Mouse (Mus musculus) heart, postnatal 10 days (tissue): ENCODE results near the gene Olfr645. TPM values are rescaled to one million over a fixed set of nuclear protein-coding genes. Genes with fewer than 3 reads are reported as not detected.

Source experiments
- DNase-seq, 2 experiments: peaks; one replicate each; pipeline ENCODE4 v3.0.0; 2021
- intact Hi-C: fragments of 180-260 bp; cut with DNase I; formaldehyde crosslinking; loops from one replicate; pipeline ENCODE4 v1.15.1; 2025
- total RNA-seq, 2 experiments: library from RNA; stranded (reverse); gene quantifications; 2 replicates each; pipeline ENCODE4 v1.2.3; 2021

Olfr645 gene
- not detected for total RNA-seq

GRCm38 (mm10) chr7:104085365-104085764, at the start of gene Olfr645:
Olfr645 (minus strand) TSS chr7:104085465.
- no peak for DNase-seq
- intact Hi-C loops: no loop called here

- no peak for DNase-seq
- intact Hi-C loops: no loop called here
These were observed 44.5 kb upstream of the Olfr645 start, which contains the start of gene Ubqln5 for GRCm38 (mm10) chr7:104129726-104130125. Ubqln5 (minus strand) TSS chr7:104129826.

- no peak for DNase-seq
- intact Hi-C loops: no loop called here
These were observed 19.4 kb upstream of the Olfr645 start, which contains the start of gene Olfr646 for GRCm38 (mm10) chr7:104104757-104104972. Olfr646 (plus strand) TSS chr7:104104873.

GRCm38 (mm10) chr7:104103913-104104756, 18.9 kb upstream of the Olfr645 start:
- DNase-seq: no peak
- intact Hi-C loops: no loop called here

- intact Hi-C loops: no loop called here
- DNase-seq: no peak
These were observed 13.5 kb downstream of the Olfr645 start, which contains the start of gene Olfr644 for GRCm38 (mm10) chr7:104071769-104072168. Olfr644 (minus strand) TSS chr7:104071869.

GRCm38 (mm10) chr7:104061345-104061744, 23.9 kb downstream of the Olfr645 start, which contains the start of gene 4930516K23Rik:
4930516K23Rik (minus strand) TSS chr7:104061445.
- intact Hi-C loops: no loop called here
- DNase-seq: no peak

- DNase-seq: no peak
- intact Hi-C loops: no loop called here
These were observed 26.1 kb downstream of the Olfr645 start for GRCm38 (mm10) chr7:104059215-104059614.

GRCm38 (mm10) chr7:104052566-104052965, 32.7 kb downstream of the Olfr645 start, which contains the start of gene Olfr642:
Olfr642 (minus strand) TSS chr7:104052666.
- intact Hi-C loops: no loop called here
- DNase-seq: no peak

- intact Hi-C loops: no loop called here
- DNase-seq: no peak
These were observed 34.5 kb downstream of the Olfr645 start for GRCm38 (mm10) chr7:104050745-104051144.

- intact Hi-C loops: no loop called here
- no peak for DNase-seq
These were observed 50.1 kb downstream of the Olfr645 start, which contains the start of gene Olfr641 for GRCm38 (mm10) chr7:104035145-104035544. Olfr641 (plus strand) TSS chr7:104035445.

Other genes with a start within 250 kb of the Olfr645 start
- gene Hbb-bh2, start 244.9 kb downstream of the Olfr645 start, total RNA-seq: not detected
- gene Hbb-bh1, start 242.3 kb downstream of the Olfr645 start, total RNA-seq: not detected
- not detected for gene Hbb-y, start 232.2 kb downstream of the Olfr645 start, total RNA-seq
- not detected for gene Olfr66, start 199.2 kb downstream of the Olfr645 start, total RNA-seq
- not detected for gene Olfr64, start 191.0 kb downstream of the Olfr645 start, total RNA-seq
- gene Olfr65, start 182.0 kb downstream of the Olfr645 start, total RNA-seq: not detected
- gene Olfr631, start 156.6 kb downstream of the Olfr645 start, total RNA-seq: not detected
- gene Olfr632, start 151.1 kb downstream of the Olfr645 start, total RNA-seq: not detected
- not detected for gene Olfr633, start 141.0 kb downstream of the Olfr645 start, total RNA-seq
- gene Olfr635, start 114.3 kb downstream of the Olfr645 start, total RNA-seq: not detected
- gene Olfr638, start 86.7 kb downstream of the Olfr645 start, total RNA-seq: not detected
- not detected for gene Olfr639, start 68.2 kb downstream of the Olfr645 start, total RNA-seq
- gene Olfr640, start 59.9 kb downstream of the Olfr645 start, total RNA-seq: not detected
- gene Olfr641, start 50.0 kb downstream of the Olfr645 start, total RNA-seq: not detected
- gene Olfr642, start 32.8 kb downstream of the Olfr645 start, total RNA-seq: not detected
- not detected for gene 4930516K23Rik, start 24.0 kb downstream of the Olfr645 start, total RNA-seq
- not detected for gene Olfr644, start 13.6 kb downstream of the Olfr645 start, total RNA-seq
- not detected for gene Olfr646, start 19.4 kb upstream of the Olfr645 start, total RNA-seq
- not detected for gene Ubqln5, start 44.4 kb upstream of the Olfr645 start, total RNA-seq
- not detected for gene Olfr643, start 51.9 kb upstream of the Olfr645 start, total RNA-seq
- gene Ubqln3, start 57.8 kb upstream of the Olfr645 start, total RNA-seq: not detected
- gene Ubqlnl, start 65.1 kb upstream of the Olfr645 start, total RNA-seq: not detected
- gene Olfm5, start 79.4 kb upstream of the Olfr645 start, total RNA-seq: not detected
- not detected for gene Olfr648, start 97.9 kb upstream of the Olfr645 start, total RNA-seq
- gene Olfr649, start 110.5 kb upstream of the Olfr645 start, total RNA-seq: not detected
- 1 to 10 TPM in 1 of 2 experiments, under 1 TPM in 1; 0.45 to 1.7 TPM for gene Trim6, start 133.3 kb upstream of the Olfr645 start, total RNA-seq
- gene Trim34a, start 159.0 kb upstream of the Olfr645 start, total RNA-seq: 1 to 10 TPM; 3.9 to 4.8 TPM
- 1 to 10 TPM; 2.2 to 3.4 TPM for gene Trim5, start 202.6 kb upstream of the Olfr645 start, total RNA-seq
- gene Trim12a, start 230.0 kb upstream of the Olfr645 start, total RNA-seq: 1 to 10 TPM; 7.0 to 7.2 TPM
- gene Trim34b, start 244.0 kb upstream of the Olfr645 start, total RNA-seq: under 1 TPM; 0.26 to 0.35 TPM